Mouse (Mus musculus) heart, embryonic 15.5 days (tissue): ENCODE data around the gene Itgb1bp1. TPM values are rescaled to one million over a fixed set of nuclear protein-coding genes. Genes with fewer than 3 reads are reported as not detected.

Experiments used
- ATAC-seq: fragments of 200-750 bp; cut with Nextera tagmentation; replicated peaks from 2 replicates; pipeline ENCODE4 v1.8.0; 2017; ENCODE audit warnings: low read depth, moderate TSS enrichment; ENCODE audit not compliant: insufficient number of reproducible peaks, insufficient read depth, low FRiP score
- H3K27ac ChIP-seq: fragments of 300-500 bp; sonication (generic); 2 replicates; pipeline ENCODE4 v1.5.1; 2015; ENCODE audit warnings: mild to moderate bottlenecking, inconsistent platforms
- H3K27me3 ChIP-seq: fragments of 300-500 bp; sonication (generic); 2 replicates; pipeline ENCODE4 v1.6.1; 2015; ENCODE audit warnings: inconsistent platforms
- H3K36me3 ChIP-seq: fragments of 300-500 bp; sonication (generic); 2 replicates; pipeline ENCODE4 v1.6.1; 2015; ENCODE audit warnings: mild to moderate bottlenecking, inconsistent platforms
- H3K4me1 ChIP-seq: fragments of 300-500 bp; sonication (generic); replicated peaks from 2 replicates; pipeline ENCODE4 v1.6.1; 2015; ENCODE audit warnings: inconsistent platforms
- H3K4me2 ChIP-seq: fragments of 300-500 bp; sonication (generic); 2 replicates; pipeline ENCODE4 v1.6.1; 2015; ENCODE audit warnings: inconsistent platforms, mild to moderate bottlenecking, moderate library complexity
- H3K4me3 ChIP-seq: fragments of 300-500 bp; sonication (generic); 2 replicates; pipeline ENCODE4 v1.5.1; 2015; ENCODE audit warnings: mild to moderate bottlenecking, inconsistent platforms
- H3K9ac ChIP-seq: fragments of 300-500 bp; sonication (generic); 2 replicates; pipeline ENCODE4 v1.6.1; 2015; ENCODE audit warnings: mild to moderate bottlenecking, inconsistent platforms
- H3K9me3 ChIP-seq: fragments of 300-500 bp; sonication (generic); replicated peaks from 2 replicates; pipeline ENCODE4 v1.6.1; 2016; ENCODE audit warnings: inconsistent platforms
- WGBS: fragments of 180-500 bp; shearing (Covaris S2); methylation state at CpG from one replicate; pipeline ENCODE4 v1.1.7; 2015; ENCODE audit warnings: mixed read lengths; 5-methylcytosine and 5-hydroxymethylcytosine counted together
- polyA plus RNA-seq: library from polyadenylated mRNA; unstranded; fragments of >200 nt; fragmentation: Nextera tagmentation; extraction: Ambion mirVana; gene quantifications from 2 replicates; pipeline ENCODE4 v1.2.1, GENCODE M21; 2015

Itgb1bp1 gene
- polyA plus RNA-seq, 1 experiment from 2014 or later = 35.0 TPM

- Histone ChIP-seq H3K27ac (no peak overlapping the region), H3K9ac (no peak overlapping the region), H3K4me1 (peaks cover 1% of the 10 kb centered on the region; the same call in 1 of the 2 replicates), H3K36me3 (peaks cover 34% of the 10 kb centered on the region), H3K27me3 (no peaks in the 10 kb centered on the region), H3K4me3 (no peak overlapping the region), H3K9me3 (no peaks in the 10 kb centered on the region), H3K4me2 (no peak overlapping the region)
- peak; percentile 21; the same call in 1 of the 2 replicates for ATAC-seq
- 92% methylated on average over 4 of the region's 4 CpGs for WGBS
Observed at GRCm38 (mm10) chr12:21322296-21322695, 36.2 kb upstream of the Itgb1bp1 start.

DNA sequence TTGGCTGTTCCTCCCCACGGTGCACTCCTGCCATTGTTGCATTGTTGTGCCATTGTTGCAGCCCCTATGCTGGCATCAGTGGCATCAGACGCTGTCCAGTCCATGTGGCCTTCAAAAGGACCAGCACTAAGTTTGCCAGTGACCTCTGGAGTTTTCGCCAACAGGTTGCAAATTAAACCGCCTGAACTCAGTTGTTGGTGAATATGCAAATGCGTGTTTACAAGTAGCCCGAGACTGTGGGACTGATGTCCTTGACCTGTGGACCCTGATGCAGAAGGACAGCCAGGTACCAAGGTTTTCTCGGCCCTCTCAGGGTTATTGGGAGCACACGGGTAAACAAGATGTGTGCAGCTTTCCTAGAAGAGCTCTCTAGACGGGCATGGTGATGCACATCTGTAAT lies 35.1 kb upstream of the Itgb1bp1 start:
- 81% methylated on average over 9 of the region's 9 CpGs for WGBS
- Histone ChIP-seq H3K9ac (no peak overlapping the region), H3K27me3 (no peaks in the 10 kb centered on the region), H3K4me2 (no peak overlapping the region), H3K36me3 (peaks cover 27% of the 10 kb centered on the region), H3K4me1 (peaks cover 9% of the 10 kb centered on the region; the same call in 1 of the 2 replicates), H3K4me3 (no peak overlapping the region), H3K9me3 (no peaks in the 10 kb centered on the region), H3K27ac (no peak overlapping the region)
- ATAC-seq = no peak

DNA sequence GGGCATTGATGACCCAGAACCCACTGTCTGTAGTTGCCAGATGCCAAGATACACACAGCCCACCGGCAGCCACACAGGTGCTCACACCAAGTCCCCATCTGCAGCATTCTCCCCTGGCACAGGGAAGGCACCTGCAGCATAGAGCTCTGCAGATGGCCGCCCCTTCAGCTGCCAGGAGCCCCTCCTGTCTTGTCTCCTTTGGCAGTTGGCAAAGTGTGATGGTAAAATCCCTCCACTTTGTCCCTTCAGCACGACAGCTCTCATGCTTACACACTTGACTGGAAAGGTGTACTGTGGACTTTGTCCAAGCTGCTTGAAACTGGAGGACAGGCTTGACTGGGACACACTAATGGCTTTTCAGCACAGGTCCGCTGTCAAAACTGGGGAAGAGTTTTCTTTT lies 34.2 kb upstream of the Itgb1bp1 start:
- peaks cover 13% of the 10 kb centered on the region; the same call in 1 of the 2 replicates for H3K4me1 ChIP-seq
- peaks cover 19% of the 10 kb centered on the region for H3K36me3 ChIP-seq
- H3K27ac ChIP-seq = no peak overlapping the region
- no peak overlapping the region for H3K4me3 ChIP-seq
- ATAC-seq = no peak
- no peaks in the 10 kb centered on the region for H3K27me3 ChIP-seq
- H3K4me2 ChIP-seq = no peak overlapping the region
- H3K9me3 ChIP-seq = no peaks in the 10 kb centered on the region
- H3K9ac ChIP-seq = no peak overlapping the region
- WGBS = 76% methylated on average over 4 of the region's 4 CpGs

- WGBS = 82% methylated on average over 12 of the region's 12 CpGs
- Histone ChIP-seq H3K4me3 (no peak overlapping the region), H3K36me3 (peaks cover 24% of the 10 kb centered on the region), H3K27me3 (no peaks in the 10 kb centered on the region), H3K4me2 (no peak overlapping the region), H3K27ac (no peak overlapping the region), H3K9ac (no peak overlapping the region), H3K9me3 (no peaks in the 10 kb centered on the region), H3K4me1 (peaks cover 13% of the 10 kb centered on the region; the same call in 1 of the 2 replicates)
- no peak for ATAC-seq
Observed at GRCm38 (mm10) chr12:21318143-21318895, 32.2 kb upstream of the Itgb1bp1 start.

- Histone ChIP-seq H3K9me3 (no peaks in the 10 kb centered on the region), H3K4me3 (peak overlapping the region; percentile 85), H3K27ac (peak overlapping the region; percentile 81), H3K4me1 (peaks cover 13% of the 10 kb centered on the region; the same call in 1 of the 2 replicates), H3K36me3 (peaks cover 32% of the 10 kb centered on the region), H3K9ac (peak overlapping the region; percentile 80), H3K27me3 (no peaks in the 10 kb centered on the region), H3K4me2 (peak overlapping the region; percentile 80)
- no peak for ATAC-seq
- WGBS = 22% methylated on average over 7 of the region's 7 CpGs
Observed at GRCm38 (mm10) chr12:21316869-21317265, 30.8 kb upstream of the Itgb1bp1 start.

DNA sequence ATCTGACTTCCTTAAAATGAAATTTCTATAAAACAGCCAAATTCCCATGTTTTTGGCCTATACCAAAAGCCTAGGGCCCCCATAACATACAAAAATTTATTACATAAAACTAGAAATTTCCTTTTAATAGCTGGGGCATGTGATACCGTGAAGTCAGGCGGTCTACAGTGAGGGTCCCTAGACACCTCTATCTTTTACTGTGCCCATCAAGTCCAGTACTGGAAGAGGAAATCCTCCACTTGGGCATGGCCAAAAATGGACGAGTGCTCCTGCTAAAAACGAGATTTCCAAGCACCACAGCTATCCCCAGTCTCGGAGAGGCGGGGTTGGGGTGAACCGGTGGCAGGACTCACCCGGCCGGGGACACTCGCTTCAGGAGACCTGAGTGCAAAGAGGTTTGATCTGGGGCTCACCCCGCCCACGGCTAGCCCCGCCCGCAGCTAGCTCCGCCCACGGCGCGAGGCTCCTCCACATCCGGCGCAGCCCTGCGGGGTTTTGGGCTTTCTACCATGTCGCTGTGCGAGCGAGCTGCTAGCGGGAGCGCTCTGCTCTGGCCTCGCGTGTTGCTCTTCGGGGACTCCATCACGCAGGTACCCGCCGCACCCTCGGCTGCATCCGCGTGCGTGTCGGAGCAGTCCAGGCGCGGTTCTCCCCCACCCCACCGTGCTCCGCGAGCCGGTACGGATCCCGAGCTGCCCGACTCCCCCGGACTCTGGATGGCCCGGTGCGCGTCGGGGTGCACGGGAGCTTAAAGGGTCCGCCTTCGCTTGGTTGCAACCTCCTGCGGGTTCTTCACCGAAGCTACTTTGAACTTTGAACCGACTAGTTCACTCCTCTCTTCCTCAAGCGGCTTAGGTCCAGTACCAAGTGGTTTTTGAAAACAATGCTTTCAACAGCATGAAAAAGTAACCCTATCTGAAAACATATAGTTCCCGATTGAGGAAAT lies 30.1 kb upstream of the Itgb1bp1 start, which contains the start of gene Iah1:
Iah1 (plus strand) TSS at position 467 of the 946 bp plus-strand sequence.
- ATAC-seq = peak; percentile 93
- 2% methylated on average over 59 of the region's 59 CpGs for WGBS
- Histone ChIP-seq H3K27ac (peak within 1 kb of the TSS; percentile 81), H3K9ac (peak within 1 kb of the TSS; percentile 80), H3K9me3 (no peaks in the 10 kb centered on the region), H3K27me3 (no peaks in the 10 kb centered on the region), H3K4me2 (peak within 1 kb of the TSS; percentile 80), H3K4me3 (peak within 1 kb of the TSS; percentile 85), H3K36me3 (peaks cover 34% of the 10 kb centered on the region), H3K4me1 (peaks cover 13% of the 10 kb centered on the region; the same call in 1 of the 2 replicates)

GRCm38 (mm10) chr12:21312201-21312600 lies 26.1 kb upstream of the Itgb1bp1 start:
- Histone ChIP-seq H3K36me3 (peaks cover 62% of the 10 kb centered on the region), H3K27me3 (no peaks in the 10 kb centered on the region), H3K9ac (no peak overlapping the region), H3K27ac (no peak overlapping the region), H3K9me3 (no peaks in the 10 kb centered on the region), H3K4me2 (no peak overlapping the region), H3K4me1 (peaks cover 11% of the 10 kb centered on the region; the same call in 1 of the 2 replicates), H3K4me3 (no peak overlapping the region)
- no peak for ATAC-seq
- 87% methylated on average over 5 of the region's 5 CpGs for WGBS

GRCm38 (mm10) chr12:21306721-21307120 lies 20.6 kb upstream of the Itgb1bp1 start:
- whole genome bisulfite sequencing = 83% methylated on average over 4 of the region's 4 CpGs
- no peaks in the 10 kb centered on the region for H3K27me3 ChIP-seq
- 0 out of 2 replicates have a peak, but pooled peaks cover 2% of the 10 kb centered on the region for H3K4me1 ChIP-seq
- H3K4me2 ChIP-seq = no peak overlapping the region
- no peak overlapping the region for H3K4me3 ChIP-seq
- no peak for ATAC-seq
- no peak overlapping the region for H3K27ac ChIP-seq
- no peak overlapping the region for H3K9ac ChIP-seq
- no peaks in the 10 kb centered on the region for H3K9me3 ChIP-seq
- peaks cover 75% of the 10 kb centered on the region for H3K36me3 ChIP-seq

DNA sequence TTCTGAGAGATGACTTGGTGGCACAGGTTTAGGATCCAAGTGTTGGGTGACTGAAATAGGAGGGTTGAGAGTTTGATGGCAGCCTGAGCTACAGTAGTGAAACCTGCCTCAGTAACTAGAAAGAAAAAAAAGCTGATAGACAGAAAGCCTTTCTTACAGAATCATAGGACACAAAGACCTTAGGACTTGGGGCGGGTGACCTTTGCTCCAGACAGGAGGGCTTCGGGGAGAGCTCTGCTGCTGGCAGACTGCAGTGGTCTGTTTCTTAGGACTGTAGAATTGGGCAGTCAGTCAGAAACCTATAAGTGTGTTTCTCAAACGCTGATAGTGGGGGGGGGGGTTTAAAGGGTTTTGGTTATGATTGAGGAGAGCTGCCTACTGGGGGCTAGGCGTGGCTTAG lies 19.7 kb upstream of the Itgb1bp1 start:
- ATAC-seq = no peak
- no peak overlapping the region for H3K27ac ChIP-seq
- 94% methylated on average over 4 of the region's 4 CpGs for WGBS
- H3K36me3 ChIP-seq = peaks cover 73% of the 10 kb centered on the region
- H3K4me1 ChIP-seq = 0 out of 2 replicates have a peak, but pooled peaks cover 2% of the 10 kb centered on the region
- H3K27me3 ChIP-seq = no peaks in the 10 kb centered on the region
- no peak overlapping the region for H3K4me3 ChIP-seq
- H3K9me3 ChIP-seq = no peaks in the 10 kb centered on the region
- H3K4me2 ChIP-seq = no peak overlapping the region
- no peak overlapping the region for H3K9ac ChIP-seq

DNA sequence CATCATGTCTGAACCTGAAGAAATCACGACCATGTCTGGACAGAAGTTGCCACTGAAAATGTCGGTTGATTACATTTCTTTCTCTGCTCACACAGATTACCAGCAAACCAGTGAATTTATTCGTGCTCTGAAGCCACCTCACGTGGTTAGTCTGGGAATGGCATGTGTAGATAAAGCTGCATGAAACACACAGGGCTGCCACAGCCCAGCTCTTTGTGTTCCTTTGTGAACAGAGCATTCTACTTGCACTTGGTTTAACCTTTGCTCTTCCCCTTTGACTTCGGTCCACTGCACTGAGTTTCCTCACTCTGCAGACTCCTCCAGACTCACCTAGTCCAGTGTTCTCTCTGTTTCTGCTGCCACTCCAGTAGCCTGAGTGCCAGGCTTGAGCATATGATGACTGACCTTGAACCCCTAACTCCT lies 16.3 kb upstream of the Itgb1bp1 start:
- H3K27ac ChIP-seq = no peak overlapping the region

DNA sequence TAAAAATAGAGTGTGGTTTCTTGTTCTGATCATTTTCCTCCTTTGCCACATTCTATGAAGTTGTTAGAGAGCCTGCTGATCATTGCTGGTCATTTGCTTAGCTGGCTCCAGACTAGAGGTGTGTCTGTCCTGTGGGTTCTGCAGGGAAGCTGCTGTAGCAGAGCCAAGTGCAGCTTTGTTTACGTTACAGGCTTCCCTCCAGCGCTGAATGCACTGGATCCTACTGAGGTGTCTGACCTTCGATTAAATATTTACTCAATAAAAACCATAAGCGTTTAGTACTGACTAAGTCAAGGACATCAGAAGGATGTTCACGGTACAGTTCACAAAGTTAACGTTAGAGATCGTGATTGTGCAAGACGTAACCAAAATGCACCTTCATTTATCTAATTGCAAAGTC lies 15.8 kb upstream of the Itgb1bp1 start:
- H3K36me3 ChIP-seq = peaks cover 72% of the 10 kb centered on the region
- no peak overlapping the region for H3K4me3 ChIP-seq
- H3K27me3 ChIP-seq = no peaks in the 10 kb centered on the region
- ATAC-seq = no peak
- H3K9ac ChIP-seq = no peak overlapping the region
- peak overlapping the region; percentile 6; the same call in 1 of the 2 replicates for H3K27ac ChIP-seq
- 80% methylated on average over 8 of the region's 8 CpGs for WGBS
- H3K9me3 ChIP-seq = no peaks in the 10 kb centered on the region
- 0 out of 2 replicates have a peak, but pooled peaks cover 2% of the 10 kb centered on the region for H3K4me1 ChIP-seq
- no peak overlapping the region for H3K4me2 ChIP-seq

More for the DNA sequence above, 16.3 kb upstream of the Itgb1bp1 start:
- 69% methylated on average over 5 of the region's 5 CpGs for WGBS
- Histone ChIP-seq H3K4me1 (0 out of 2 replicates have a peak, but pooled peaks cover 2% of the 10 kb centered on the region), H3K36me3 (peaks cover 71% of the 10 kb centered on the region), H3K4me2 (no peak overlapping the region), H3K27me3 (no peaks in the 10 kb centered on the region), H3K9ac (no peak overlapping the region), H3K9me3 (no peaks in the 10 kb centered on the region), H3K4me3 (no peak overlapping the region)
- ATAC-seq = no peak
